Mouse (Mus musculus): ENCODE measurements around the gene 1110051M20Rik. TPM values are rescaled to one million over a fixed set of nuclear protein-coding genes. Genes with fewer than 3 reads are reported as not detected.

1110051M20Rik gene
- total RNA-seq, 2 experiments from 2014 or later = 90.8 to 106 TPM

- DNase-seq (ENCODE audit: low spot score in 2 of 2) = no peak
Measured at GRCm38 (mm10) chr2:91269687-91270133, 174.8 kb downstream of the 1110051M20Rik start.

GRCm38 (mm10) chr2:91268706-91269105, 175.8 kb downstream of the 1110051M20Rik start:
- no peak for DNase-seq (ENCODE audit: low spot score in 2 of 2)

- DNase-seq (ENCODE audit: low spot score in 2 of 2) = no peak
Measured at GRCm38 (mm10) chr2:91268042-91268441, 176.5 kb downstream of the 1110051M20Rik start.

- peak; percentile 97 to 99 for DNase-seq (ENCODE audit: low spot score in 2 of 2)
Measured at GRCm38 (mm10) chr2:91264711-91265681, 179.5 kb downstream of the 1110051M20Rik start, which contains the start of gene Arfgap2. TSS of gene Arfgap2 (plus strand) at chr2:91264974.

GRCm38 (mm10) chr2:91263692-91264660, 180.5 kb downstream of the 1110051M20Rik start:
- DNase-seq (ENCODE audit: low spot score in 2 of 2) = no peak

GRCm38 (mm10) chr2:91259493-91259892, 185.0 kb downstream of the 1110051M20Rik start:
- DNase-seq (ENCODE audit: low spot score in 2 of 2) = no peak

GRCm38 (mm10) chr2:91258830-91259229, 185.7 kb downstream of the 1110051M20Rik start:
- DNase-seq (ENCODE audit: low spot score in 2 of 2) = no peak

GRCm38 (mm10) chr2:91258054-91258453, 186.4 kb downstream of the 1110051M20Rik start:
- peak in 1 of 2 experiments; percentile 78 for DNase-seq (ENCODE audit: low spot score in 2 of 2)

- peak in 1 of 2 experiments; percentile 6 for DNase-seq (ENCODE audit: low spot score in 2 of 2)
Measured at GRCm38 (mm10) chr2:91257126-91257980, 187.2 kb downstream of the 1110051M20Rik start.

- DNase-seq (ENCODE audit: low spot score in 2 of 2) = peak in 1 of 2 experiments; percentile 57
Measured at GRCm38 (mm10) chr2:91256256-91257125, 188.0 kb downstream of the 1110051M20Rik start.

GRCm38 (mm10) chr2:91255661-91256150, 188.8 kb downstream of the 1110051M20Rik start, which contains the start of gene Pacsin3:
TSS of gene Pacsin3 (plus strand) at chr2:91255954.
- peak in 1 of 2 experiments; percentile 6 for DNase-seq (ENCODE audit: low spot score in 2 of 2)

- DNase-seq (ENCODE audit: low spot score in 2 of 2) = no peak
Measured at GRCm38 (mm10) chr2:91254725-91255380, 189.7 kb downstream of the 1110051M20Rik start.

GRCm38 (mm10) chr2:91252512-91252911, 192.0 kb downstream of the 1110051M20Rik start:
- DNase-seq (ENCODE audit: low spot score in 2 of 2) = no peak

- DNase-seq (ENCODE audit: low spot score in 2 of 2) = no peak
Measured at GRCm38 (mm10) chr2:91252001-91252400, 192.5 kb downstream of the 1110051M20Rik start.

- no peak for DNase-seq (ENCODE audit: low spot score in 2 of 2)
Measured at GRCm38 (mm10) chr2:91248366-91248765, 196.1 kb downstream of the 1110051M20Rik start.

- no peak for DNase-seq (ENCODE audit: low spot score in 2 of 2)
Measured at GRCm38 (mm10) chr2:91244557-91245228, 199.8 kb downstream of the 1110051M20Rik start.

GRCm38 (mm10) chr2:91243416-91243815, 201.1 kb downstream of the 1110051M20Rik start:
- peak; percentile 47 to 68 for DNase-seq (ENCODE audit: low spot score in 2 of 2)

- no peak for DNase-seq (ENCODE audit: low spot score in 2 of 2)
Measured at GRCm38 (mm10) chr2:91242547-91242946, 202.0 kb downstream of the 1110051M20Rik start.
